Mouse (Mus musculus) hematopoietic stem cell, adult 5-6 weeks (primary cell): ENCODE measurements around the gene Safb2. TPM values are rescaled to one million over a fixed set of nuclear protein-coding genes. Genes with fewer than 3 reads are reported as not detected.

Experiments used
- ATAC-seq, 2 experiments: fragments of 125-278 bp in 1 of 2; replicated peaks in 1 of 2; 2 replicates each; pipeline ENCODE4 v1.8.0; 2016 to 2017; ENCODE audit warnings: inconsistent platforms in 2 of 2, mild to moderate bottlenecking in 2 of 2, moderate number of reproducible peaks in 2 of 2, low read depth in 1 of 2, moderate TSS enrichment in 1 of 2; ENCODE audit not compliant: low FRiP score in 2 of 2, poor library complexity in 2 of 2, severe bottlenecking in 2 of 2, insufficient read depth in 1 of 2, low TSS enrichment in 1 of 2
- total RNA-seq: library from RNA; stranded (forward); fragments of 172-1452, 232-1000 nt; gene quantifications from 2 replicates; pipeline ENCODE4 v1.2.3, GENCODE M21; 2017

Safb2 gene
- total RNA-seq, 1 experiment from 2014 or later, result 94.2 TPM

DNA sequence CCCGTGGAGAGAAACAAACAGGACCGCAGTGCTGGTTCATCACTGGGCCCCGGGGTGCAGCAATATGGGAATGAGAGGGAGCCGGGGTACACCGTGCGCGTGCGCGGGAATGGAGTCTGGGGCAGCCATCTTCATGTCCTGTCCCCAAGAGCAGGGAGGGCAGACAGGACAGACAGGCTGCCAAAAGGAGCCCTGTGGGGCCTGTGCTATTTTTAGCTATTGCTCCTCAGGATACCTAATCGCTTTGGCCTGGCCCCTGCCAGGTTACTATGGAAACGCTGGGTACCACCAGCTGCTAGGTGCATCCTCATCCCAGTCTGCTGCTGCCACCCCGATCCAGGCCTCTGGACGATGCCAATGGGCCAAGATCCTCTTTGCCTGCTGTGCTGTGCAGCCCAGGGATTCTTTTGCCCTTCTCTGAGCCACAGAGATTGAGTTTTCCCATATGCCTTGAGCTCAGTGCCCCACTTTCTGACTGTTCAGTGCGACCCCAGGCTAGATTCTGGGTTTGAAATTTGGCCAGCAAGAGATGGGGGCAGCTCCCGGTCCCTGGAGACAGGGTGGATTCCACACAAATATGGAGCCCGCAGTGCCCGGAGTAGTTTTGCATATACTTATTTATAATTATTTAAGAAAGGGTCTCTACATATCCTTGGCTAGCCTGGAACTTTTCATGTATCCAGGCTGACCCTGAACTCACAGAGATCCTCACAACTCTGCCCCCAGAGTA lies 37.1 kb downstream of the Safb2 start:
- no peak for ATAC-seq

DNA sequence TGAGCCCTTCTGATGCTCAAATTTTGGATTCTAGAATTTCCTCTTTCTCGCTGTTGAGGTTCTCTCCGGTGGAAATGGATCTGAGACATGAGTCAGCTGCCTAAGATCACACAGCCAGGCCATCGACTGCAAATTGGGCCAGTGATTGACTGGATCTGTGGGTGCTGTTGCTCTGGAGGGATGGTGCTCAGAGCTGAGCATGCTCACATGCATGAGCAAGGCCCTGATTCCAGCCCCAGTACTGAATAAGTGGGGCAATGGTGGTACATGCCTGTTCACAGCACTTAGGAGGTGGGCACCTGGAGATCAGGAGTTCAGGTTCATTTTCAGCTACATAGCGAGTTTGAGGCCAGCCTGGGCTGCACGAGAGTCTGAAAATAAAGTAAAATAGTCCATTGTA lies 37.8 kb downstream of the Safb2 start:
- no peak for ATAC-seq

DNA sequence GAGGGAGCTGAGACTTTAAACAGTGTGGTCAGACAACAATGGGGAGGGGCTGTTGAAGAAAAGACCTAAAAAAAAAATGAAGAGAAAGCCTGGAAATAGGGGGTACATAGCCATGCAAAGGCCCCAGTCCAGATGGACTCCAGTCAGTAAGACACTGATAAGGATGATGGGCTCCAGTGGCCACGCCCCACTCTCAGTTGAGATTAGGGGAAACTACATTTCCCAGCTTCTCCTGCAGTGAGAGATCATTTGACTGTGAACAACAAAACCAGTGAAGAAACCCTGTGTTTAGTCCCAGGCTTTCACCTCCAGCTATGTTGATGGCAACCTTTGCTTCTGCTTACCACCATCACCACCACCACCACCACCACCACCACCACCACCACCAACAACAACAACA lies 38.4 kb downstream of the Safb2 start:
- ATAC-seq, result no peak

DNA sequence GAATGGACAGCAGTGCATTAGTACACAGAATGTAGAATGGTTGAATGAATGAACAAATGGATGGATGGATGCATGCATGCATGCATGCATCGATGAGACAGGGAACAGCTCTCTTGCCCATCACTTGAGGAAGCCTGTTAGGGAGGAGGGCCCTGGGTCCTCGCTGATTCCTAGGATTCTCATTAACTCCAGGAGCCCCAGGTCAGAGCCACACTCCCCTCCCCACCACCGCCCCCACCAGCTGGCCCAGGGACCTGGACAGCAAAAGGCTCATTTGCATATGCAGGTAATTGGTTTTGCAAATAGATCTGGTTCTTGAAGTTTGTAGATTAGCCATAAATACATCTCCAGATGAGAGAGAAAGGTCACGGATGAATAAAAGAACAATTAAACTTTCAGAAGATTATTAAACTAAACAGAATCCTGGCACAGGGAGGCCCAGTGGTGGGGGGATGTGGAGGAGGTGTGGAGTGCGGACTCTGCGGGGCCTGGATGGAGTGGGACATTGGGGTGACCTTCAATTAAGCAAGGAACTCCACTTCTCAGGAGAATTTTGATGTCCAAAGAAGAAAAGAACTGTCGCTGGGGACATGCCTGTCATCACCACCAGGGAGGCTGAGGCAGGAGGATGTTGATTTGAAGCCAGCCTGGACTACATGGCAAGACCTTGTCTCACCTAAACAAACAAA lies 39.5 kb downstream of the Safb2 start:
- ATAC-seq, result no peak

DNA sequence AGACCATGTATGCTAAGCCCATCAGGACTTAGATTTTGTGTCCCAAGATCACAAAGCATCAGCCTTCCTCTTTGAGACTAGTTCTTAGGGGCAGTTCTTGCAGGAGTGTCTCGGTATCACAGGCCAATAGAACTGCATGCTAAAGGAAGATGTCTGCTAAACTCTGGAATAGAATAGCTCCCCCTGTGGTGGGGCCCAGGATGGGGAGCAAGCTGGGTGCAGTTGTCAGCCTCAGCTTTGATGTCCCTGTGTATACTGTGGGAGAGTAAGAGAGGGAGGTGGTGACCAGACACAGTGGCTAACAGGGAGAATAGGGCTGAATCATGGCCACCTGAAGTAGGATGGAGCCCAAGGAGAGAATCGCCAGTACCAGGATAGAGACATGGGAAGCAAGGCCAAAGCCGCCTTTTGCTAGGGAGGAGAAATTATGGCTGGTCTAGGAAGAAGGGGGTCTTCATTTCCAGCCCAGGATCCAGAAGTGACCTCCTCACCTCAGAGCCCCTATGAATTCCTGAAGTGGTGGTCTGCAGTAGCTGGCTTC lies 40.6 kb downstream of the Safb2 start:
- no peak for ATAC-seq

DNA sequence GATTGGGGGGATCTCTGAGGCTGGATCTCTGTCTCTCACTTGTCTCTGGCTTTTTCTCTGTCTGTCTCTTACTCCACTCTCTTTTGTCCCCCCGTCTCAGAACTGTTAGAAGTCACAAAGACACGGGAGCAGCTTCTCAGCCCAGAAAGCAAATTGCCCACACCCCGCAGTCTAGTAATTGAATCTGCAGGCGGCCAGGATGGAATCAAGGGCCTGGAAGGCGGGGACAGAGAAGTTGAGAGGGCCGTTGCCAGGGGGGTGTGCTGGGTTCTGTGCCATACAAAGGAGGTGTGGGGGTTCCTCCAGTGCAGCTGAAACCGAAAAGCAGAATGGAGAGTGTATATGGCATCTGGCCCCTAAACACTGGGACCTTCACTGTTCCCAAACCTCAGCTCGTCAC lies 41.6 kb downstream of the Safb2 start:
- ATAC-seq, result no peak

DNA sequence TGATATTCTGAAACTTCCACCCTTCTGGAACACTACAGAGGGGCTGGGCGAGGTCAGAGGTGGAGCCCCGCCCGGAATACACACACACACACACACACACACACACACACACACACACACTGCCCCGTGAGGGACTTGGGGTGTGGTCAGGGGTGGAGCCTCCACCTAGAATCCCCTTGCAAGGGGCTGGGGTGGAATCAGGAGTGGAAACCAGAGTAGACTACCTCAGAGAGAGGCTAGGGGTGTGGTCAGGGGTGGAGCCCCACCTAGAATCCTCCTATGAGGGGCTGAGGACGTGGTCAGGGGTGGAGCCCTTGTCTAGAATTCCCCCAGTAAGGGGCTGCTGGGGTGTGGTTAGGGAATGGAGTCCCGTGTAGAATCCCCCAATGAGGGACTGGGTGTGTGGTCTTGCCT lies 43.8 kb downstream of the Safb2 start:
- ATAC-seq, result no peak; a peak in 1 of 4 replicates

DNA sequence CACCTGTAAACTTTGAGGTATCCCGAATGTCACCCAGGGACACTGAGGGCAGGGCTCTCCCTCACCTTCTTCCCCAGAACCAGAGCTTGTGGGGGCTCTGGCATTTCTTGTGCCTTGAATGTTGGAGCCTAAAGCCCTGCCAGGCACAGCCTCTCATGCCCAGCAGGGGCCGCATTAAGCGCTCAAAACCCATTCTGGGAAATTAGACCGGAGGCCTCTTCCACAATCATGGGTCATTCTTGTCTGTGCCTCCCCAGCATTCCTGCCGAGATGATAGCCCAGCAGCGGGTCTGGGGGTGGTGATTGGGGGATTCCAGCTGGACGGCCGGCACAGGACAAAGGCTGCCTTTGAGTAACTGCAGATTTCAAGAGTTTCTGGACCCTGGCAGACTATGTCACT lies 46.5 kb downstream of the Safb2 start:
- ATAC-seq, result no peak

DNA sequence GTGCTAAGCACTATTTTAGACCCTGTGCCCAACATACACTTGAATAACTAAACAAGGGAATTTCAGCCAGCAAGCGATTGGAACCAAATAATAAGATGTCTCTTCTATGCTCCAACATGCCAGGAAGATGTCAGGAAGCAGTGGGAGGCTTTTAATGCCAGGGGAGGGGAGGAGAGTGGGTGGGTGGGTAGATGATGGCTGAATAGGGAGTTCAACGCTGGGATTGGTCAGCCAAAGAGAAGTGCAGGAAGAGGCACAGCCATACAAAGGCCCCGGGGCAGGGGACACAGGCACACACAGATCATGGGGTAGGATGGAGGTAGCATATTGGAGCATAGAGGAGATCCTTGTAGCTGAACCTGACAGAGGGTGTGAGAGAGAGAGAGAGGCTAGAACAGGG lies 47.5 kb downstream of the Safb2 start:
- ATAC-seq, result no peak

DNA sequence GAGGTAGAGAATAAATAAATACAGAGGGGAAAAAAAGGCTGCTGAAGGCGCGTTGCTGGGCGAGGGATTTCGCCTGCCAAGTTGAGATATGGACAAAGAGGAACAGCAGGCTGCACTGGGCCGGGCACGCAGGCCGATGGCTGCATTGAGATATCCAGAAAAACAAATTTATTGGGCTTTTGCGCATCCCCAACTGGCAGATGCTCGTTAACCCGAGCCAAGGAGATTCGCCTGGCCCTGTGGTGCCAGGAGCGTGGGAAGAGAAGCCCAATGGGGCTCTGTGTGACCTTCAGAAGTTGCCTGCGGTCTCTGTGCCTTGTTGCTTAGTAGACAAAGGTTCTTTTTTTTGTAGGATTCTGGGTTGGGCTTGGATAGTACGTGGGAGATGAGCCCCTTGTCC lies 48.2 kb downstream of the Safb2 start:
- ATAC-seq, result no peak

DNA sequence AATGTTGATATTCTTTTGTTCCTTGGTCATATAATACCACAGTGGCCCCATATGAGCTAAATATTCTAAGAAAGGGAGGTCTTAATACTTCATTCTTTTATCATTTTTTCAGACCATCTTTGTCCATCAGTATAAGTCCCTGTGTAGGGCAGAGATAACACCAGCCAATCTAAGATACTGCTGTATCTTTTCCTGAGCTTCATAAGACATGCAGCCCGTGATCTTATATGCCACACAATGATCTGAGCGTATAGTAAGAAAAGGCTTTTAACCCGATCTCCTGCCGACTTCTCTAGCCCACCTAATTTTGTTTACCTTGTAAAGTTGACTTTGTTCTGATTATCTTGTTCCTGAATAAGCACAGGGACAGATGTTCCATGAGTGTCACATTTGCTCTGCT lies 59.4 kb downstream of the Safb2 start:
- ATAC-seq, result no peak

DNA sequence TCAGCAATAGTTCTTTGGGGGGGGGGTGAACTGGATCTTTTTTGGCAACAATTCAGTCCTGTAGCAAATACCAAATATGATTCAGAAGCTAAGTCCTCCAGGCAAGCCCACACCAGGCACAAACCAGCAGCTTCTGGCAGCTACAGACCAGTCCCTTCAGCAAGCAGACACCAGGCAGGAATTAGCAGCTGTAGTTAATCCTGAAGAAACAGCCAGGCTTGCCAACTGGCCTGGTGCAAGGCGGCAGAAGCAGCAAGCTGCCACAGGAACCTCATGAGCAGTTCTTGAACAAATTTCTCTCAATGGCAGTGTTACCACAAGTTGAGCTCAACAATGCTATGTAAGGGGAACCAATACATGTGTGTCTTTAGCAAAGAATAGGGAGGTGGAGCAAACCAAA lies 61.6 kb downstream of the Safb2 start:
- ATAC-seq, result no peak

DNA sequence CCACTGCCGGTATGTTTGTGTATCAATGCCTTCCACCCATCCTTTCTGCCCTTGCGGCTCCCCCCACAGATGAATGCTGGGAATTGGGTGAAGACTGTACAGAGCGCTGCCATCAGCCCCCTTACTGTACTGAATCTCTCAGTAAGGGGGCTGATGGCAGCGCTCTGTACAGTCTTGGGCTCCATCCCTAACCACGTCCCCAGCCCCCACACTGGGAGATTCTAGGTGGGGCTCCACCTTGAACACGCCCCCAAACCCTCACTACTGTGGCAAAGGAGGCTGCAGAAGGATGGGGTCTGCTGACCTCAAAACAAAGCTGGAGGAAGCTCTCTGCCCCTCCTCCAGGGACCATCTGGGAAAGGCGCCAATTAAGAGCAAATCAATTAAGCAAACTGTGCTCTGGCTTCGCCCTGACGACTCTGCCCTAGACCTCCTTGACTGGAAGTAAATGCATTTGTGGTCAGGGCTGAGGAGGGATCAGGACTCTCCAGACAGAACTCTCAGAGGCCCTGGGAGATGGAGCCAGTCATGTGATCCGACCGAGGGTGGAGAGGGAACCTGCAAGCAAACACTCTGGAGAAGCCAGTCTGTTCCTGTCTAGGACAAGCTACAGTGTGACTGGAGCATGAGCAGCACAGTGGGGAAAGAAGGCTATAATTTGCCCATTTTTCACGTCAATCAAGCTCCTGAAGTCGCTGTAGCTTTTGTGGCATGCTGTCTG lies 68.5 kb downstream of the Safb2 start:
- ATAC-seq, result no peak; a peak in 1 of 4 replicates

DNA sequence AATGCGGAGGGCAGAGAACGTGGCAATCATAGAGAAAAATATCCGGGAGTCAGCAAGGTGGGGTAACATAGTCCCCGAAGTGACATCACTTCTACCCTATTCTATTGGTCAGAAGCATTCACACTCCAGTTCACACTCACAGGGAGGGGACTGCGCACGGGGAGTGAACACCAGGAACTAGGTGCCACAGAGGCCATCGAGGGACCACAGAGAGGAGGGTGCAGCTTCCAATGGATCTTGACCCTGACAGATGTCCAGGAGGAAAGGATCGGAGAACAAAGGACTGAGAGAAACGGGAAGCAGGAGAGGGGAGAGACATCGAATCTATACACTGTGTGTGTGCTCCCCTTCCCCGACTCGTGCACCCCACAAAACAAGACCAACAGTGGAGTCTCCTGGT lies 69.5 kb downstream of the Safb2 start:
- ATAC-seq, result no peak

DNA sequence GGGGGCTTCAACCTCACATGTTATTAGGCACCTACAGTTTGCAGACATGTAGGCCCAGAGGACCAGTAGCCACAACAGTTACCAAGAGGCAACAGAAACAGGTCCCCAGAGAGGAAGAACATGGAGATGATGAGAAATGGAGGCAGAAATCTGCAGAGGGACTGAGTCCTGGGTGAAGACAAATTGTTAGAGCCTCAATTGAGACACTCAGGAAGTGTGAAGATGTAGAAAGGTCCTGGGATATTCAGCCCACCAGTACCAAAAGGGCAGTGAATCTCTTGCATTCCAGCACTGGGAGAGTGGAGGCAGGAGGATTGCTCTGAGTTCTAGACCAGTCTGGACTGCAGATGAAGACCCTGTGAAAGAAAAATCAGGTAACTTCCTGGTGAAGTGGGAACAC lies 70.1 kb downstream of the Safb2 start:
- ATAC-seq, result no peak

DNA sequence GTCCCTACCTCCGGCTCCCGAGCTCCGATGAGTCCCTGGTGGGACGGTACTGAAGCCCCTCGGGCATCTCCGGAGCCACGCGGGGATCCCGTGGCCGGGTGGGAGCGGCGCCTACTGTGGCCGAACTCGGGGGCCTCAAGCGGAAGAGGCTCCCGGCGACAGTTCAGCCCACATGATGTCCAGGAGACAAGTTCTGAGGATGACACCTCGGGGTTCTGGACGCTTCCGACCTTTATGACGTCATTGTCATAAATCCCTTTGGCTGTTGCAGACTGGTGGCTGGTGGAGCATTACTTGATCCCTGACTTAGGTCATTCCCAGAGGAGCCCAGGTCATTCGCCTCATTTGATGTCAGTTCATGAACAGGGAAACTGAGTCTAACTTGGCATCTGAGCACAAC lies 72.1 kb downstream of the Safb2 start, which contains the start of gene Znrf4:
Znrf4 (minus strand) TSS at position 122 of the 400 bp plus-strand sequence.
- ATAC-seq, result no peak

DNA sequence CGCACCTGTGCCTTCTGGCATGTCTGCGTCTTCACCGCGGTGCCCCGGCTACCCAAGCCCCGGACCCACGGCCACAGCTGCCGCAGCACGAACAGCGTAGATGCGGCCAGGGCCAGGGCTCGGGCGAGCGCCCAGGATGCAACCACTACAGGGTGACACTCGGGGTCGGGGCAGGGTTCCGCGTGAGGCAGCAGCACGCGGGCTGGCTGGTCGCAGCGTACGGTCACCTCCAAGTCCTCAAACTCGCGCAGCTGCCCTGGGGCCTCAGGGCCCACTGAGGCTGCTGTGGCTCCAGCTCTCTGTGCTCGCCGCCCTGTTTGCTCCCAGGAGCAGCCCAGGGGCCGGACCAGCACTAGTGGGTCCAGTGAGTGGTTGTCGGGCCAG lies 72.7 kb downstream of the Safb2 start:
- ATAC-seq, result no peak
